8 mouse cellular contexts compared by ENCODE assay signal in the genomic region with DNA sequence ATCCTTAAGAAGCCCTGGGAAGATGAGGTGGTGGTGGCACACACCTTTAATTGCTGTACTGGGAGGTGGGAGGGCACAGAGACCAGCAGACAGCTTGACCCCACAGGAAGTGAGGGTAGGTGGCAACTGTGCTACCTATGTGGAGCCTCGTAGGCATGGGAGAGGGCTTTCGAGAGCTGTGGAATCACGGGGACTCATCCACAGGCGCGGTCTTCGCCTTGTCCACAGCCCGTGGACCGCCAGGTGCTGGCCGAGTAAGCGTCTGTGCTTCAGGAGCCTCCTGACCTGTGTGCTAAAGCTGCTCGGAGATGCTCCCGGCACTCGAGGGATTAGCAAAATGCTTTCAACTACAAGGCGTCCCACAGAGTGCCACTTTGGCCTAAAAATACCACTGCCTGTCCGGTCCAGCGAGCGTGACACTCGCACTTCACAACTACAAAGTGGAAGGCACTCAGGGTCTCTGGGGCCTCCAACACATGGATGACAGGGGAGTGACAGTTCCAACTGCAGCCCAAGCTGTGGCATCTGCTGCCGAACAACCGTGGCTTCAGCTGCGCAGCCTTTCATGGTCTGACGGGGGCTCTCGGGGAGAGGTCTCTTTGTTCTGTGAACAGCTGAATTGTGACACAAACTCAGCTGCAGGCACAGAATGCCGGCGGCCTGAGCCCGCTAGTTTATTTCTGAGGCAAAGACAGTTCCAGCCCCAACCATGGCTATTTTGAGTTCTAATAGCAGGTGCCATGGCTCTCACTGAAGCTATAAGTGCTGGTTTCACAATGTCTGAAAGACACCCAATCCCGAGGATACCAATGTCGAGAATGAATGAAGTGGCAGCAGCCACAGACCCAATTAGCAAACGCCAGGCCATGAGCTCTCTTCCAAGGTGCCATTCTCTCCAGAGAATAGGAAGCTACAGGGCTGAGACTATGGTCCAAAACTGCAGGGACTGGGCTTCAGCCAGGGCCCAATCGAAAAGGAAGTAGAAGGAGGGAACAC. TPM values are rescaled to one million over a fixed set of nuclear protein-coding genes. Genes with fewer than 3 reads are reported as not detected.
DNase-seq lines count a peak whose midpoint lies in the region.

No protein-coding gene starts in this region.

- intact Hi-C loops in gastrocnemius, postnatal 14 days (cut with DNase I; ENCODE audit: low total_unique reads) = no loop called here

- peak; percentile 10 for DNase-seq in right cerebral cortex, postnatal 25 days
- DNase-seq in right cerebral cortex, adult 2 months (ENCODE audit: low spot score in 2 of 2) = no peak
- DNase-seq in gastrocnemius, postnatal 14 days = peak; percentile 18
- peak; percentile 41 to 61 for DNase-seq in layer of hippocampus, postnatal 36 days
- peak; percentile 55 for DNase-seq in telencephalon, adult 2 months (ENCODE audit: low read depth, low spot score)
- no peak for DNase-seq in ovary, postnatal 36 days (ENCODE audit: low spot score)
- no peak for DNase-seq in cerebellum, postnatal 14 days
- no peak for DNase-seq in MN1 (ENCODE audit: low spot score)

RNA-seq across cellular contexts. Expression of a gene that starts 57.3 kb away (rescaled TPM):
- 10 to 100 TPM in 1 of 2 experiments, 1 to 10 TPM in 1; 9.5 to 10.2 TPM for total RNA-seq in gastrocnemius, postnatal 14 days (2021)
- total RNA-seq in layer of hippocampus, postnatal 36 days (2021) = 10 to 100 TPM; 15.2 to 16.3 TPM

RNA-seq across cellular contexts. Expression of a gene that starts 57.4 kb away (rescaled TPM):
- total RNA-seq in gastrocnemius, postnatal 14 days (2021) = 1 to 10 TPM; 8.3 to 8.8 TPM
- total RNA-seq in layer of hippocampus, postnatal 36 days (2021) = 1 to 10 TPM; 4.0 to 5.6 TPM

Comparison
In these comparisons a context has a peak if more than half of its experiments do, and no peak if none do; other contexts are left out.
1. DNase-seq: peak in right cerebral cortex, postnatal 25 days (single experiment), gastrocnemius, postnatal 14 days (single experiment), layer of hippocampus, postnatal 36 days (2 of 2) and telencephalon, adult 2 months (single experiment); none in right cerebral cortex, adult 2 months (0 of 2), ovary, postnatal 36 days (single experiment), cerebellum, postnatal 14 days (0 of 2) and MN1 (single experiment).